Mouse (Mus musculus) brain, embryonic 14.5 days (tissue): ENCODE results near the gene Fra10ac1. TPM values are rescaled to one million over a fixed set of nuclear protein-coding genes. Genes with fewer than 3 reads are reported as not detected.

Source experiments
- DNase-seq: peaks from one replicate; pipeline ENCODE4 v3.0.0-alpha.2; 2011; ENCODE audit warnings: low read depth
- CTCF ChIP-seq: fragments of 200-500 bp; IDR thresholded peaks from 2 replicates; pipeline ENCODE4 v1.5.1; 2012; ENCODE audit warnings: inconsistent platforms, mild to moderate bottlenecking, moderate library complexity, borderline replicate concordance; ENCODE audit not compliant: insufficient read depth, insufficient read length; ENCODE audit errors: extremely low read depth
- POLR2A ChIP-seq: fragments of 200-500 bp; IDR thresholded peaks from 2 replicates; pipeline ENCODE4 v1.6.1; 2012; ENCODE audit warnings: mild to moderate bottlenecking, inconsistent platforms, borderline replicate concordance; ENCODE audit not compliant: poor library complexity, insufficient read depth, insufficient read length, severe bottlenecking; ENCODE audit errors: extremely low read depth
- polyA plus RNA-seq: library from polyadenylated mRNA; depleted of rRNA; stranded (reverse); fragments of >200 nt; gene quantifications from 2 replicates; pipeline ENCODE4 v1.2.3, GENCODE M21; 2012

Gene Fra10ac1
- polyA plus RNA-seq, 1 experiment, result 24.4 TPM

DNA sequence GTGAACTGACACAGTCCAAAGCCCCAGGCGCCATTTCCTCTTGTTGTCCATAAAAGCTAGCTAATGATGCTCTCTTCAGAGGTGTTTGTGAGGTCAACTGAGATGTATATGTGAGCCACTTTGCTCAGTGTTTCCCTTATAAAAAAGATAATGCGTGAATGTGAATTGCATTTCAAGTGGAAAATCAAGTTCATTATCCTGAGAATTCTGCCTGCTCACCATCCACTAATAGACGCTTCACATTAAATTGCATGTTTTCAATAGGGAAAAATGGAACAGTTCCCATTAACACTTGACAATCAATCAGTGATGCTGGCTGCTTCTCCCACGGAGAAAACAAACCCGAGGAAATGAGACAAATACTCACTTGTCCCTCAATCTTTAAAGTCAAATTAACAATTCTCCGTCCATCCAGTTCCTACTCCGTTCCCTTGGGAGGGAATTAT is 22.2 kb upstream of the Fra10ac1 start:
- peak; percentile 90 for DNase-seq
- no peak for TF ChIP-seq CTCF
- TF ChIP-seq POLR2A, result no peak

DNA sequence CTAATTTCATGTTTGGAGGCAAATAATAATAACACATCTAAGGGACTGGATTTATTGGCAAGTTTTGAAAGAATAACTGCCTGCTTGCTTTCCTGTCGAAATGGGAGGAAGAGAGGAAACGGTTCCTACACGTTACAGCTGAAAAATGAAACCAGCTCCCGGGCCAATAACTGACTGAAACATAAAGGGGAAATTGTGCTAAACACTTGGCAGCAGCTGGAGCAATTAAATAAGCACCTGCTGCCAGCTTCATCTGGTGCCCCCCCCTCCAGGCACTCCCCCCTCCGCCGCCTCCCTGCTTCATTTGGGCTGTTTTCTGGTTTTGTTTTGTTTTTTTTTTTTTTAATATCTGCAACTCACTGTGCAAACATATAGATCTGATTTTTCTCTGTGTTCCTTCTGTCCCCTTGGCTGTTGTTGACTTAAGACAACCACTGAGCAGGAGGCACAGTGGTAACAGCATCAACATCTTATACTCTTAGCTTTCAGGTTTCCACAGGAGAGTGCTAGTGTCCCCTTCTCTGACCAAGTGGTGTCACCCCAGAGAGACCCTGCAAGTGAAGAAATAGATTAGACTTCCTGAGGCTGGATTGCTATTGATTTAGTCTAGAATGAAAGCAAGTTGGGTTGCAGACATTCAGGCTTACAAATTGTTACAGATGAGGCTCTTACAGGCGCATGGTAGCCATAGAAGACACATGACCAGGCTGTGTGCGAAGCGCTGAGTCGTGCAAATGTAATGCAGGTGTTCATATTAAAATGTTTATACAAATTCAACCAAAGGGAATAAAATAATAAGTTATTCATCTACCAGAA is 21.6 kb upstream of the Fra10ac1 start:
- no peak for TF ChIP-seq POLR2A
- no peak for TF ChIP-seq CTCF
- peak; percentile 87 for DNase-seq

DNA sequence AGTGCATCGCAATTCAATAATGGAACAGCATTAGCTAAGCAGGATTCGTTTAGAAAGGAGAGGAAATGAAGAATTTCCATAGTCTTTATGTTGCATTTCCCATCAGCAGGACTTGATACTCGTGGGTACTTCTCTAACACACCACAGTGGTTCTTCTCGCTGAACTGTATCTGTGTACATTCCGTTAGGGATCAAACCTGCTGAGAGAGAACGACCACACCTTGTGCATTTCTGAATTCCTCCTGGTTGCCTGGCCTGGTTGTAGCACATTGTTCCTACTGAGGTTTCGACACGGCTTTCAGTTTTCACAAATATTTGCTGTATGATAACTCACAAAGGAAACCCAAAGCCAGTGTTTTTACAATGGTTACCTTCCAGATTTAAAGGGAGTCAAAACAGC is 20.8 kb upstream of the Fra10ac1 start:
- TF ChIP-seq POLR2A (no peak), CTCF (no peak)
- no peak for DNase-seq

DNA sequence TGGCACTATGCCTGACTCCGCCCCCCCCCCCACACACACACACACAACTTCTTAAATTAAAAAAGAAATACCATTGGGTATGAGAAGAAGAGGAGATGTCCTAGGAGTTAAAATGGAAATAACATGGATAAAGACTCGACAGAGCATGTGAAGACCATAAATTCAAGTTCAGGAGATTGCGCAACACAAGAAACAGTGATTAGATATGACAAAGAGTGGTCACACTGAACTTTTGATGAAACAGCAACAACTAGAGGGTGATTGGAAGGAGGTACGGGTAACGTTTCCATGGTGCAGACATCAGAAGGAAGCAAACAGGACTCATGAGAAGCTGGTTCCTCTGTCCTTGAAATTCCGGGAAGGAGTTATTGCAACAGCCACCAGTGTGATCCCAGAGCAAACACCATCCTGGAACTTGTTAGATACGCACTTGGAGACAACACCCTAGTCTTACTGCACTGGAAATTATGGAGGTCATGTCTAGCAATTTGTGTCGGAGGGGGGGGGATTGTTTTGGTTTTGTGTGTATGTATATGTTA is 18.4 kb upstream of the Fra10ac1 start:
- TF ChIP-seq POLR2A (no peak), CTCF (no peak)
- DNase-seq, result no peak

DNA sequence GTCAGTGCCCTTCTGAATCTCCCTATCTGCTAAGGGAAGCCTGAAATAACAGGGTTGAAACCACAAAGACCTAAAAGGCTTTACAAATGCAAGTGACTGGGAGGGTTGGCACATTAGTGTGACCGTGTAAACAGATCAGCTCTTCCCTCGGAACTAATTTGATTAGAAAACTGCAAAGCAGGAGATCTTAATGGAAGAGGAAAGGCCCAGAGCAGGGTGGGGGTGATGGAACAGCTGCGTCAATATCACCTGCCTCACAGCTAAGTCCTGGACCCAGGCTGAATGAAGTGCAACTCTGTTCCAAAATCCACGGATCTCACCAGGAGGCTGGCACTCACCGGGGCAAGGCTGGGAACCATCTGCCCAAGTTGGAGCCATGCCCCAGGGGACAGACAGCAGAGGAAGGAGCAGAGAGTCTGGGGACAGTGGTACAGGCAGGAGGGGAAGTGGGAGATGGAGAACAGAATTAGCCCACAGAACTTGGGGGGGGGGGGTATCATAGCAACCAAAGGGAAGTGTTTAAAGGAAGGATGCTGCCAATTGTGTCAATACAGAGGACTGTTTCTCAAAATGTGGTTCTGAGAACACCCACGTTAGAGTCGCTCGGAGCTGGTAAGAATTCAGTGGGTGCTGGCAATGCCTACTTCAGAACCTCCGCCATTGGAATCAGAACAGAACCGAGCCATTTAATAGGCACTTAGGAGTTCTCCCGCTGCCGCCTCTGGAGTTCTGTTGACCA is 14.4 kb upstream of the Fra10ac1 start:
- peak; percentile 87 for DNase-seq
- TF ChIP-seq CTCF (no peak), POLR2A (no peak)

DNA sequence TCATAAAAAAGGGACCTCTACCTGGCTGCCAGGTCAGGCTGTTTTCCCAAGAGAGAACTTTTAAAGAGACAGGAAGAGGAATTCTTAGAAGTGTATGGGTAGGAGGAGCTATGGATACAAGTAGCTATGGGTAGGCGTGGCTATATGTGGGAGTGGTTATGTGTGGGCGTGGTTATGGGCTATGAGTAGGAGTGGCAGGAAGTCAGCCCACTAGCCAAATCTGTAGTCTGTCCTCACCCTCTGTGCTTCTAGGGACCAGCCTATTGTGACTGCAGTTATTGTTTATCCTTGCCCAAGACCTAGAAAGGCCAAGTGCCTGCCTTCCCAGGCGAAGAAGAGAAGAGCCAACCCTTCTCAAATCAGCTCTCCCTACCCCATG is 13.9 kb upstream of the Fra10ac1 start:
- no peak for TF ChIP-seq POLR2A
- TF ChIP-seq CTCF, result no peak
- DNase-seq, result peak; percentile 49

DNA sequence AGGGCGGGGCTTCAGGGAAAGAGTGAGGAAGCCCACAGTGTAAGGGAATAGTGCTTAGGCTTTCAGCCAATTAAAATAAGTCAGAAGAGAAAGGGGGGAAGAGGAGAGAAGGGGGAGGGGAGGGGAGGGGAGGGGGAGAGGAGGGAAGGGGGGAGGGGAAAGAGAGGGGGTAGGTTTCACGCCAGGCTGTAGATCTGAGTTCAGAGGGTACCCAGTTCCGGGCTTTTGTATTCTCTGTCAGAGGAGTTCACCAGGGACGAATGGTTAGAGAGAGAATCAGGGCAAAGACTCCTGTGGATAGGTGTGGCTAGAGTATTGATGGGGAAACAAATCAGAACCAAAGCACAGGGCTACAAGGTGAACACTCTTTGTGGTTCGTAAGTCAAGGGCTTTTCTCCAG is 12.6 kb upstream of the Fra10ac1 start:
- DNase-seq, result no peak

DNA sequence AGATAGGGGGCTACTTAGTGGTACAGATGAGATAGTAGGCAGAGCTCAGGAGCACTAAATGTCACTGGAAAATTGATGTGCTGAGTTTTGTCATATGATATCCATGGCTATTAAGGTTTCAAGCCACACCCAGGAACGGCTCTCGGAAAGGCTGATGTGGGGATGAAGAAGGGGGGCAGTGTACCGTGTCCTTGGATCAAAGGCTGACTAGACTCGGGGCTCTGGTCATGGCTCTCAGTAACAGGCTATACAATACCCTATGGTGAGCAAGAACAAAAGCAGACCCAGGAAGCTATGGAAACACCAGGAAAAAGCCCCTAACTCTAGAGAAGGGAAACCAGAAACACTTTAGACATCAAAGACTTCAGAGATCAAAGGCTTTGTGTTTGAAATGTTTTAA is 8.6 kb upstream of the Fra10ac1 start:
- DNase-seq, result no peak
- TF ChIP-seq POLR2A, result no peak
- TF ChIP-seq CTCF, result no peak

More for the DNA sequence above, 12.6 kb upstream of the Fra10ac1 start:
- TF ChIP-seq POLR2A (no peak), CTCF (no peak)

DNA sequence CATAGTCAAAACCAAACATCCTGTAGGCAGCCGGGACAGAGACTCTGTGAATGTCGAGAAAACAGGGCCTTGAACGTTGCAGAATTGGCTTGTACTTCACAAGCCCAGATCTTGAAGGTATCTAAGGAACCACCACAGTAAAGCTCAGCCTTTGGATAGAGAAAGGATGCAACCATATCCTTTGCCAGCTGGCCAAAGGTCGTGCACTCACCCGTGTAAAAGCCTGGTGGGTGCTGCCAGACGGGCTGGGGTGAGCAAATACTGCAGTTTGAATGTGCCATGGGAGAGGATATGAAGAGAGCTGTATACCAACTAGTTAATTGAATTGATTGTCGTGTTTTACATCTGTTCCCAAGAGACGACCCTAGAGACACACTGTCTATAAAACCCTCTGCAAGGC is 8.1 kb upstream of the Fra10ac1 start:
- TF ChIP-seq POLR2A (no peak), CTCF (no peak)
- no peak for DNase-seq

DNA sequence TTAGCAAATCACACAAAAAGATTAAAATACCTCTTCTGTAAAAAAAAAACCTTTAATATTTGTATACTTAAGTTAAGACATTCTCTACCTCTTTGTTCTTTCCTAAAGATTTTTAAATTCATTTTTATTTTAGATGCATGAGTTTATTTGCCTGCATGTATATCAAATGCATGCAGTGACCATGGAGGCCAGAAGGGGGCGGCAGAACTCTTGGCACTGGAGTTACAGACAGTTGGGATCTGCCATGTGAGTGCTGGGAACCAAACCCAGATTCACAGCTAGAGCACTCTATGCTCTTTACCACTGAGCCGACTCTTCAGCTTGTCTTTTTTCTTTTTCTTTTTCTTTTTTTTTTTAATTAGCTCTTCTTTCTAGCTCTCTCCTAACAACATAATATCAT is 4.7 kb upstream of the Fra10ac1 start:
- DNase-seq, result no peak
- TF ChIP-seq CTCF (peak; percentile 37; the same call in 1 of the 2 replicates), POLR2A (no peak)

DNA sequence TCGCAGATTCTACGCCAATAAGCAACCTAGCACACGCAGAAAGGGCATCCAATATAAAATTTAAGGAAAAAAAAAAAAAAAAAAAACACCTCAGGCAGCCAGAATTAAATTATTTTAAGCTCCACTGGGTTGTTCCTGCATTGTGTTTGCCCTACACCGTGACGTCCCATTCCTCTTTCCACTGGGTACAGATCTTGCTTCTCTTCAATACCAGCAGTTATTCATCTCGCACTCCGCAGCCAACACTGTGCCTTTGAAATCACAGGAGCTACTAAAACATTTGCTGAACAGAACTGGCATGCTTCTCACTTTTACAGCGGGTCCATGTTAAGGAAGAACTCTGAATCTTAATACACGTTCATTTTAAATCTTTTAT is 717 bp upstream of the Fra10ac1 start:
- DNase-seq, result peak; percentile 85
- TF ChIP-seq POLR2A (peak; percentile 27; the same call in 1 of the 2 replicates), CTCF (no peak)
